Mouse (Mus musculus): ENCODE measurements around the gene Card6.

Card6 gene

GRCm38 (mm10) chr15:5129111-5129805 lies 20.9 kb upstream of the Card6 start:
- no peak for DNase-seq

- no peak for DNase-seq
Measured at GRCm38 (mm10) chr15:5128176-5128940, 20.0 kb upstream of the Card6 start.

- no peak for DNase-seq
Measured at GRCm38 (mm10) chr15:5127487-5127886, 19.1 kb upstream of the Card6 start.

- no peak for DNase-seq
Measured at GRCm38 (mm10) chr15:5126456-5126855, 18.1 kb upstream of the Card6 start.

- DNase-seq: no peak
Measured at GRCm38 (mm10) chr15:5121535-5122313, 13.4 kb upstream of the Card6 start.

- no peak for DNase-seq
Measured at GRCm38 (mm10) chr15:5119707-5120106, 11.4 kb upstream of the Card6 start.

GRCm38 (mm10) chr15:5119192-5119591 lies 10.9 kb upstream of the Card6 start:
- no peak for DNase-seq

GRCm38 (mm10) chr15:5118626-5119025 lies 10.3 kb upstream of the Card6 start:
- DNase-seq: no peak

GRCm38 (mm10) chr15:5117031-5117601 lies 8.8 kb upstream of the Card6 start:
- no peak for DNase-seq

GRCm38 (mm10) chr15:5116270-5117030 lies 8.1 kb upstream of the Card6 start, which contains the start of gene Rpl37:
Rpl37 (plus strand) TSS chr15:5116645.
- peak; percentile 99 for DNase-seq

GRCm38 (mm10) chr15:5115173-5115572 lies 6.8 kb upstream of the Card6 start:
- no peak for DNase-seq

- peak; percentile 74 for DNase-seq
Measured at GRCm38 (mm10) chr15:5112651-5113050, 4.3 kb upstream of the Card6 start.

- no peak for DNase-seq
Measured at GRCm38 (mm10) chr15:5108655-5109040, 309 bp upstream of the Card6 start.

GRCm38 (mm10) chr15:5106293-5106692 lies 2.0 kb downstream of the Card6 start:
- no peak for DNase-seq

GRCm38 (mm10) chr15:5105891-5106290 lies 2.4 kb downstream of the Card6 start:
- DNase-seq: no peak

GRCm38 (mm10) chr15:5102312-5102711 lies 6.0 kb downstream of the Card6 start:
- no peak for DNase-seq

GRCm38 (mm10) chr15:5097376-5097775 lies 11.0 kb downstream of the Card6 start:
- no peak for DNase-seq

- no peak for DNase-seq
Measured at GRCm38 (mm10) chr15:5095534-5096301, 12.6 kb downstream of the Card6 start.

GRCm38 (mm10) chr15:5090131-5090530 lies 18.2 kb downstream of the Card6 start:
- no peak for DNase-seq

GRCm38 (mm10) chr15:5088850-5089608 lies 19.3 kb downstream of the Card6 start:
- no peak for DNase-seq

- DNase-seq: no peak
Measured at GRCm38 (mm10) chr15:5086162-5086561, 22.2 kb downstream of the Card6 start.
